Mouse (Mus musculus) adrenal gland, postnatal 36 days (tissue): ENCODE results near the gene Srsf11. TPM values are rescaled to one million over a fixed set of nuclear protein-coding genes. Genes with fewer than 3 reads are reported as not detected.

Experiments
- DNase-seq, 2 experiments: peaks; one replicate each; pipeline ENCODE4 v3.0.0; 2021; ENCODE audit warnings: mixed read lengths in 1 of 2
- total RNA-seq, 2 experiments: library from RNA; stranded (reverse); gene quantifications; 2 replicates each; pipeline ENCODE4 v1.2.3; 2021

The Srsf11 gene
- total RNA-seq, 2 experiments from 2014 or later, result 117 to 147 TPM

GRCm38 (mm10) chr3:157993322-157993721, 43.1 kb downstream of the Srsf11 start:
- DNase-seq, result no peak

GRCm38 (mm10) chr3:157979619-157980018, 56.8 kb downstream of the Srsf11 start:
- DNase-seq, result no peak

DNA sequence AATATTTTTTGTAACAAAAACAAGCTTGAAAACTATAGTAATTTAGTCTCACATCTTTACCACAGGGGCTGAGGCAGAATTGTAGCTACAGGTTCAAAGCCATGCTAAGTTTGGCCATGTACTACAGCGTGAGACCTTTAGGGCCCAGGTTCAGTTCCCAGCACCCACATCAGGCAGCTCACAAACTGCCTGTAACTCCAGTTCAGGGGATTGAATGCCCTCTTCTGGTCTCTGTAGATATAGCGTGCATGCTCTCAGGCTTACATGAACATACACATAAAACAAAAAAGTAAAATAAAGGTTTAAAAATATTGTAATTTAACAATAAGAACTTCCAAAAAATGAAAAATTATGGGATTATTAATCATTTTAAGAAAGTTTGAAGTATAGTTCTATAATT, 63.2 kb downstream of the Srsf11 start:
- no peak for DNase-seq

DNA sequence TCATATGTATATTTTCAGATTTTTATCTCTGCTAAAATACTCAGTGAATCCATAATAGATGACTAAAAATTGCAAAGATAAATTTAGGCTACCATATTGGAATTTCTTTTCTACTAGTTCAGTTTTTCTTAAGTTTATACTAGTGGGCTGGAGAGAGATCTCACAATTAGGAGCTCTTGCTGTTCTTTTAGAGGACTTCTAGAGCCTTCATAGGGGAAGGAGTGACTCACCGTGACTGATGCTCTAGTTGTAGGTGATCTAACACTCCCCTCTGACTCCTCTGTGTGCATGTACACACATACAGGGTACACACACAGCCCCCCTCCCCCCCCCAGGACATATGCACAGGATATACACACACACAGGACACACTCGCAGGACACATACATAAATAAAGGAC, 65.3 kb downstream of the Srsf11 start:
- no peak for DNase-seq

Other genes with a start within 250 kb of the Srsf11 start
- 10 to 100 TPM; 16.8 to 49.5 TPM for gene Cth, start 111.6 kb downstream of the Srsf11 start, total RNA-seq
- 10 to 100 TPM; 85.8 to 98.9 TPM for gene Ankrd13c, start 89.4 kb downstream of the Srsf11 start, total RNA-seq
- 10 to 100 TPM; 30.4 to 37.4 TPM for gene Lrrc40, start within 50 bp of the Srsf11 start, total RNA-seq